Mouse (Mus musculus) adrenal gland, adult 18-20 months (tissue): Measurements from ENCODE around the gene Txnrd3. TPM values are rescaled to one million over a fixed set of nuclear protein-coding genes. Genes with fewer than 3 reads are reported as not detected.
A peak's percentile ranks its signal among the peaks of the same experiment; 100 is the strongest.

Experiments
- DNase-seq, 2 experiments: peaks; one replicate each; pipeline ENCODE4 v3.0.0; 2021 to 2022; ENCODE audit warnings: low spot score in 2 of 2
- long read RNA-seq, 2 experiments: library from polyadenylated mRNA; stranded (forward); transcript quantifications; one replicate each; pipeline ENCODE4 v2.0.0; 2021
- total RNA-seq, 2 experiments: library from RNA; stranded (reverse); gene quantifications; 1 replicate in 1 of 2; 2 replicates in 1 of 2; pipeline ENCODE4 v1.2.3; 2021

Txnrd3 gene
- 10 to 100 TPM; 10.2 to 10.7 TPM for total RNA-seq
- long read RNA-seq, experiment 1, transcript Txnrd3-201 (16 exons, 2,836 nt) = major isoform, 12 of 12 reads
- long read RNA-seq, experiment 1, partial matches to known transcripts = 0 of 12 reads
- long read RNA-seq, experiment 1, other reads (novel, unspliced or antisense) = 0 of 12 reads
- long read RNA-seq, experiment 2, transcript Txnrd3-201 (16 exons, 2,836 nt) = major isoform, 33 of 37 reads
- long read RNA-seq, experiment 2, partial matches to known transcripts = 1 of 37 reads
- long read RNA-seq, experiment 2, other reads (novel, unspliced or antisense) = 3 of 37 reads

DNA sequence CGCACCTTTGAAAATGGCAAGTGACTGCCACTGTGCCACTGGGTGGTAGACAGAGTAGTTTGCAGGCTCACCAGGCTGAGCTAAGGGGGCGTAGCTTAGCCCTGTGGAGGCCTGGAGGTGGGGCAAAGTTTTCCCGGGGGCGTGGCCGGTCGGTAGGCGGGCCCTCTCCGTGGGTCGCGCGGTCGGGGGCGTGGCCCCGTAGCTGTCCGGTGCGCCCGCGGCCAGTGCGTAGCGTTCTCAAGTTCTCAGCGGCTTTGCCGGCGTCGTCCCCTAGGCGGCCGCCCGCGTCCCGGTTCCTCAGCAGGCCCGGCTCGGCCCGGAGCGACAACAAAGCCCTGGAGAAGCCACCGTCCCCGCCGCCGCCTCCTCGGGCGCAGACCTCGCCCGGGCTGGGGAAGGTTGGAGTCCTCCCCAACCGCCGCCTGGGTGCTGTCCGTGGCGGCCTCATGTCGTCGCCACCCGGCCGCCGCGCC, at the start of gene Txnrd3:
TSS of gene Txnrd3 (plus strand) at position 191 of the 473 bp plus-strand sequence.
- peak; percentile 95 to 96 for DNase-seq

DNA sequence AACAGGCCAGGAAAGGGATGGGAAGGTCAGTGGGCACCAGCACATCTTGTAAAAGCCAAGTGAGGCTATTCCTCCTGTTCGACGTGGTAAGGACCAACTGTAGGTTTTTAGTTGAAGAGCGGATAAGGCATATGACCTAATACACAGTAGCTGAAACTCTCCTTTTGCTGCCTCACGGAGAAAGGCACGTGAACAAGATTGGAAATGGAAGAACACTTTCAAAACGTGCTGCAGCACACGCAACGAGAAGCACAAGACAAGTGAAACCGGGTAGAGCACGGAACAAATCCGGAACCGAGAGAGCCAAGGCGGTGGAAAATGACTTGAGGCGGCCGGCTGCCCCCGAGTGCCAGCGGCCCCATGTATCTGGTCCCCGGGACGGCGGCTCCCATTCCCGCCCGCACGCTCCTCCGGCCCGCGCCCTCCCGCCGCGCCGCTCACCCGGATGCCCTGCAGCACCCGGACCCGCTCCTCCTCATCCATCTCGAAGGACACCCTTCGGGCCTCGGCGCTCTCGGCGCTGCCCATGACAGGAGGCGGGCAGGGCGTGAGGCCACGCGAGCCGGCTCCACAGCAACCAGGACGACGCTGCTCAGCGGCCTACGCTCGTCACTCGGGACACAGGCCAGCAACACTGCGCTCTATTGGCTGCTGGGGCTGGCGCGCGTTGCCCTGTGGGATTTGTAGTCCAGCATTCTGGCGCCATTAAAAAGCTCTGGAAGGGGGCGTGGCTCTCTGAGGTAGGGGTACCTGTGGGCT, 48.6 kb upstream of the Txnrd3 start, which contains the start of gene Chchd6:
TSS of gene Chchd6 (minus strand) at position 635 of the 759 bp plus-strand sequence.
- peak; percentile 92 to 93 for DNase-seq

DNA sequence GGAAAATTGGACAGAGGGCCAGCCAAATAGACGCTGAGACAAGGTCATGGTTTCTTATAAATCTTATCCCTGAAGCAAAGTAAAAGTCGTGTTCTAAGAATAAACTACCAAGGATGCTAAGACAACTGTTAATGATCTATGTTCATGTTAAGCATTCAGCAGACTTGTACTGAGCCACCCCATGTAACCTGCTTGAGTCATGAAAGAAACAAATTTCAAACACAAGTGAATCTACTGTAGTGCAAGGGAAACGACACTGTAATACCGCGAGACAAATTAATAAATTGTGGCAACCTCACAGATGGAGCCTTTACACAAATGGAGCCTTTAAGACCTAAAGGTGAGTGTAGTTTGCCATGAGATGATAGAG, 48.0 kb upstream of the Txnrd3 start:
- no peak for DNase-seq

DNA sequence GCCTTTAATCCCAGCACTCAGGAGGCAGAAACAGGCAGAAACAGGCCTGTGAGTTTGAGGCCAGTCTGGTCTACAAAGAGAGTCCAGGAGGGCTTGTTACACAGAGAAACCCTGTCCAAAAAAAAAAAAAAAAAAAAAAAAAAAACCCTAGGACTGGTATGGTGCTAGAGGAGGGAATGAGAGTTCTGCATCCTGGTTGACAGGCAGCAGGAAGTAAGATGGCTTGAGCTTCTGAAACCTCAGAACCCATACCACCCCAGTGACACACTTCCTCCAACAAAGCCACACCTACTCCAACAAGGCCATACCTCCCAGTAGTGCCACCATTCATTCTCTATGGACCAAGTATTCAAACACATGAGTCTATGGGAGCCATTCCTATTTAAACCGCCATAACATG, 47.3 kb upstream of the Txnrd3 start:
- no peak for DNase-seq

DNA sequence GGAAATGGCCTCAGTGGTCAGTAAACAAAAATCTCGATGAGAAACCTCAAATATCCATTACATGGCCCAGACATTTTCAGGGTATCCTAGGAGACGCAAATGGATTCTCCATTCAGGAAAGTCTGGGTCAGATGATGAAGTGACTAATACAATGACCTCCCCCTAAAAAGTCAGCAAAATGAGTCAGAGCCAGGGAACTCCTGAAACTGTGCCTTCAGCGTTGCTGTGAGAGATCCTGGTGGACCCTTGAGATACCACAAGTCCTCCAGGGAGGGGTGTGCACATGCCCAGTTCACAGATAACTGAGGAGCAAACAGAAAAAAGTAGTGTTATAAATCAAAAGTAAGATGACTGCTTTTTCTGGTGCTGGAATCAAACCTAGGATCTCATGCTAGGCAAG, 37.7 kb upstream of the Txnrd3 start:
- DNase-seq = peak in 1 of 2 experiments; percentile 22

DNA sequence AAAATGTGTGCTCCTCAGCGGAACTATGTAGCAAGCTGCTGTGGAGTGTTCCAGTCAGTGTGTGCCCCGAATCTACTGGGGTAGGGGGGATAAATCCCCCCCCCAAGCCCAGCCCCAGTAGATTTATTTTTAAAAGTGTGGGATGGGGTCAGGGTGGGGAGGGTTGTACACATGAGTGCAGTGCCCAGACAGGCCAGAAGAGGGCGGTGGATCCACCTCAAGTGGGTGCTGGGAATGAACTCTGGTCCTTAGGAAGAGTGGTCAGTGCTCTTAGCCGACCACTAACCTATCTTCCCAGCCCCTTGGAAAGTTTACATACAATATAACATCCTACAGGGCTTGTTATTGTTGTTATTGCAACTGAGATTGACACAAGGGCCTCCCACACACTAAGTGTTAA, 35.8 kb upstream of the Txnrd3 start:
- no peak for DNase-seq

DNA sequence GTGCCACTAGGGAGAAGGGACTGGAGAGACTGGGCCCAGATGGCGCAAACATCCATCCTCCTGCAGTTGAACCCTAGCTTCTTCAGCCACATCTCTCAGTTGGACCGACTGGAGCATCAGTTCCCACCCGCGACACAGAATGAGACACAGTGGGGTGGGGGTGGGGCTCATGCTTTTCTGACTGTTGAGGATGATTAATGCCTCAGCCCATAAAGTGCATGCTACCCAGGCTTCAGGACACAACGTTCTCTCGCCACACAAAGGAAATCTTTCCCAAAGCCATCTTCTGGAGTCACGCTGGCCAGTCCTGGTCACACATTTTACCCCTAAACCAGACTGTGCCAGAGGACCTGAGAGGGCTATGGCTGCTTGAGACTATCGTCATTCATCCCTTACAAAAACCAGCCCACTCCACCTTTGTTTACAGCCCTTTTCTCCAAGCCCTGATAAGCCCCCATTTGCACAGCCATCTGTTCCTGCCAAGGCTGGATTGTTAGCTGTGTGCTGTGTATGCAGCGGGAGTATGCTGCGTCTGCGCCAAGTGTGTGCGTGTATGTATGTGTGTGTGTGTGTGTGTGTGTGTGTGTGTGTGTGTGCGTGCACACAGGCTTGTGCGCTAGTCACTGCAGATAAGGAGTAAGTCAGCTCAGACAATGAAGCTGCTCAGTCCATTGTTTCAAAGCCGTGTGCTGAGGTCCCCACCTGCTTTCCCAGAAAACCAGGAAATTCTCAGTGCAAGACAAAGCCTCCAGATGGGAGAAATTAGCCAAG, 30.3 kb upstream of the Txnrd3 start:
- no peak for DNase-seq

DNA sequence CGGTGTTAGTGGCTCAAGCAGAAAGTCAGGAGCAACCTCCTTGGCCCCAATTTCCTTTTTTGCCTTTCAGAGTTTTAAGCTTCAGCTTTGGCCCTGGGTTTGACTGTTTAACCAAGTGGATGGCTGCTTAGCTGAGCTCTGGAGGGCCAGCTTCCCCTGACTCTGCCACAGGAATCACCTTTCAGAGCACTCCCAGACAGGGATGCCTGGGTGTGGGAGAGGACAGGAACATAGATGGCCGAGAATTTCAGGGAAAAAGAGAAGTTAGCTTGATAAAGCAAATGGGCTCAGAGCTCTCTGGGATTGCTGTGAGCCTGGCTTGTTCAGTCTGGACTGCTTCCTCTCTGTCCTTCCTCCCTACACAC, 29.7 kb upstream of the Txnrd3 start:
- DNase-seq = no peak

DNA sequence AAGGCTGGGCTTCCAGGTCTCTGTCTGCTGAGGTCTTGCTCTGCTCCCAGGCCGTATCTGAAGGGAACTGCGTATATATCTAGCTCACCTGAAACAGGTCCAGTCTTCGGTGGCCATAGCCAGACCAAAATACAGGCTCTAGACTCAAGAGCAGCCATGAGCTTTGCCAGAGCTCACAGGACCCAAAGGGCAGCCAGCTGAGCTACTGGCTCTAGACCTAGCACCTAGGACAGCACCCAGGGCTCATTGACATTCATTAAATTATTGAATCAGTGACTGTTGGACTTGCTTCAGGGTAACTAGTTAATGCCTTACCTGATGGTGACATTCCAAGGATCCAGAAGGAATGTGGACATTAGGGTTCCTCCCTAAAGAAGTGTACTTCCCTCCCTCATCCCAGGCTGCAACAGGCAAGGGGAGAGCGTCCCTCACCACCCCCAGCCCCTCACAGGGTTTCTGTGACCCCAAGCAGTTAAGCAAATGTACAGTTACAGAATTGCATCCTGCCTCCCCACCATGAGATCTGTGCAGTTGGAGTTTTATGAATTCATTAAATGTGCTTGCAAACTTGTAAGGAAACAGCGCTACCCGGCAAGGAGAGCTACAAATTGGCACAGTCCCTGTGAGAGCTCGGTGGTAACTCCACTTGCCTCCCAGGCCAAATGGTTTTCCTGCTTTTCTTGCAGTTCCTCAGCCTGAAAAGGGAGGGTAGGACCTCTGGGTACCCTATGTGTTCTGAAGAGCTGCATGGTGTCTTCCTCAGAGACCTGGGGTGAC, 29.0 kb upstream of the Txnrd3 start:
- DNase-seq = no peak

DNA sequence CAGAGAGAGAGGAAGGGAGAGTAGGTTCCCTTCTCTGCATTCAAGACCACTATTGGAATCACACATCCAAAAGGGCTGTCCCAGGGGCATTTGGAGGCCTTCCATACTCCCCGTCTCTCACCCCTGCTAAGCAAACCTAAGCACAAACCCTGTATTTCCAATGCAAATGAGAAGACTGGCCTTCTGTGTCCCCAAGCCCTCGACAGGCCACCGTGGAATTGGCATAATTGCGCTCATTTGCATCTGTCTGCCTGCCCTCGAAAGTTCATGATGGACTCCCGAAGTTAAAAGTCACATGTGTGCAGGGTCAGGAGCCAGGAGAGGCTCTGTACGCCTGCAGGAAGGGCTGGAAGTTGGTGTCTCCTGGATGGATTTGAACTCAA, 28.4 kb upstream of the Txnrd3 start:
- no peak for DNase-seq

DNA sequence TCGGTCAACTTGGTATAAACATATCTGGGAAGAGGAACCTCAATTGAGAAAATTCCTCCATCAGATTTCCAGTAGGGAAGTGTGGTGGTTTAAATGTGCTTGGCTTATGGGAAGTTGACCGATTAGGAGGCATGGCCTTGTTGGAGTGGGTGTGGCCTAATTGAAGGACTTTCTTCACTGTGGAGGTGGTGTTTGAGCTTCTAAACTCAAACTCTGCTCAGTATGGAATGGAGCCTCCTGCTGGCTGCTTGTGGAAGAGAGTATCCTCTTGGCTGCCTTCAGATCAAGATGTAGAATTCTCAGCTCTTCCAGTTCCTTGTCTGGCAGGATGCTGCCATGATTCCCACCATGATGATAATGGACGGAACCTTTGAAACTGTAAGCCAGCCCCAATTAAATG, 21.1 kb upstream of the Txnrd3 start:
- no peak for DNase-seq

DNA sequence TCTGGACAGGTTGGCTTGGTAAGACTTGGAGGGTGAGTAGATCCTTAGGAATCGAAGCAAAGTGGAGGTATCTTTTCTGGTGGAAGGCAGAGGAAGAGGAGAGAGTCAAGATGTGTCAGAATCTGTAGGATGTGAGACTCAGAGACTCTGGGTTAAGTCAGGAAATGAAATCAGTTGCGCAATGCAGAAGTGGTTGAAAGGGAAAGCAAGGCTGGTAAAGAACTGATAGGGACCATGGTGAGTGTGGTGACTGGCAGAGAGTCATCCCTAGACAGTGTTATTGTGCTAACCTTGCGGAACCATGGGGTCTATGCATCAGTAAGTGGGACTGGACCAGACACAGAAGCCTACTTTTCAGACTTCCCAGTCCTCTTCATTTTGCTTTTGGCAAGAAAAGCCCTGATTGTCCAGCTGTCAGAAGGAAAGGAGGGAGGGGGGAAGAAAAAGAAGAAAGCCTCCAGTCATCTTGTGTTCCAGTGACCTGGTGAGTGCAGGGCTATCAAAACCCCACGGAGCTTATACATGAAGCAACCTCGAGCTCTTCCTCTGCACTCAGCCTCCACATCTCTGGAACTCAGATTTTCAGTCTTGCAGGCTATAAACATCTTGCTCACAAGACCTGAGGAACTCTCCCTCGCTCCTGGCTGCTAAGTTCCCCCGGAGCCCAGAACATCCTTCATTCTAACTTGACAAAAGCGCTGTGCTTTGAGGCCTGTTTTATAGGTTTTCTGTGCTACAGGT, 15.6 kb upstream of the Txnrd3 start:
- DNase-seq = no peak

DNA sequence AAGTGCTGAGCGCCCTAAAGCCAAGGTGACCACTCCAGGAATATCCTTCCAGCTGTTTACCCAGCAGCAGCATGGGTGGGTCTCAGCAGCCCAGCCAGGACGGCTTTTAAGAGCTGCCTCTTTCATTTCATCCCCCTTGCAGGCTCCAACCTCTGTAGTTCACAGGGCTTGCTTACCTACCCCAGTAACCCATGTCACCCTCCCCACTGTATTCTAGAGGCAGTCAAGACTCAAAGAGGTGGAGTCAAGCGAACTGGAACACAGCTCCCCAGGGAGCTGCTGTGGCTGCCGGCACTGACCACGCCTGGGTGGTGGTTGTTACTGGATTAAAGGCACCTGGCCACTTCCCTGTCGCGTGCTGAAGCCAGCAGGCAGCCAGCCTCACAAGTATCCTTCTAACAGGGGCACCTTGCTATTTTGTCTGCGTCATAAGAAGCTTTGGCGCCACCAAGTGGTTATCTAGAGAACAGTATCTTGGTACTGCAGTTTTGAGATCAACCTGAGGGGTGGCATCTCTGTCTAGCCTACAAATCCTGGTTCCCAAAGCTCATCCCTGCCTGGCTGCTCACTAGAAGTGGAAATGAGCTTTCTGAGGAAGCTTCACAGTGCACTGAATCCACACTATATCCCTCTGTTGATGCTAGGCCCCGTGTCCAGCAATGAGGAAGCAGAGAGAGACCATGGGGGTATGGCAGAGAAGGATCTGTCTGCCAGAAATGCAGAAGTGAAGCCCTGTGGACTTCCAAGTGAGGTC, 11.8 kb upstream of the Txnrd3 start:
- peak; percentile 63 to 73 for DNase-seq

DNA sequence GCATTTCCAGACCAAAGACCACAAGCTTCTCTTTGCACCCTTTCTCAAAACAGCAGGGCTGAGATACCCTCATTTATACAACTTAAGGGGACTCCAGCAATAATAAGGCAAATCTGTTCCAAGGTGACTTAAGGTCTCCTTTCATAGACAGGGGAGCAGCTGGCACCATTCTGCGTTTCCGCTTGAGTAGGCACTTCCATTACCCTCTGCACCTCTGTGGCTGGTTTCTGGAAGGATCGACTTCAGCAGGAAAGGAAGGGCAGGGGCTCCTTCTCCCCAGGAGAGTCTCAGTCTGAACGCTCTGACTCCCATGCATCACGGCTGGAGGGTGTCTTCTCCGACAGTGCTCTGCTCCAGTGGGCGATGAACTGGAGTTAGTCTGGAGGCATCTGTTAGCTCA, 10.7 kb upstream of the Txnrd3 start:
- no peak for DNase-seq

DNA sequence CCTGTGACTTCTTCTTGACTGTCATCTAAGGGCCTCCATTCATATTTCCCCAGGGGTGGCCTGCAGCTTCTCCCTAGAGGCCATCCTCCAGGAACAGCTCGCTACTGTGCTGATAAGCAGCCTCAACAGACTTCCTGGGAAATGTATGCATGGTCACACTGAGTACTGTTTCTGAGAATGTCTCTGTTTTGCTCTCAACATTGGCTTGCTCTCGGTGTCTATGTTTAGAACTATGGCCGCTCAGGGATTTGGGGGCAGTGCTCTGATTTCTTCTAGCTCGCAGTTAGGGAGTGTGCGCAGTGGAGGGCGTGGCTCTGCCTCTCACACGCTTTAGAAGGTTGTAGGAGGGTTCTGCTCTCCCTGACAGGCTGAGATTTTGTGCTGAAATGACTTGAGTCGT, 9.4 kb upstream of the Txnrd3 start:
- no peak for DNase-seq

DNA sequence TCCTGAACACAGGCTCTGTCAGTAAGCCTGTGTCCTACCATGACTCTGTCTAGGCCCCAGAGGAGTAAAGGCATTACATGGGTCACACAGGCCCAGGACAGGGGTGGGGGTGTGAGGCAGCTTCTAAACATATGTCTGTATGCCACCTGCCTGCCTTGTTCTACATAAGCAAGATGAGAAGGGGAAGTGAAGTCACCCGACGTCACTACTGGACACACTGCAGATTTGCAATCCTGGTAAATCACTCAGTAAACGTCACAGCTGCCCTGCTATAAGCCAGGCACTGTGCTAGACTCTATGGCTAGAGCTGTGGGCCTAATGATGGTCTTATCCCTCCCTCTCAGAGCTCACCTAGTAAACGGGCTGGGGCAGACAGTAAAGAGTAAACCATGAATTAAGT, 5.8 kb upstream of the Txnrd3 start:
- no peak for DNase-seq

DNA sequence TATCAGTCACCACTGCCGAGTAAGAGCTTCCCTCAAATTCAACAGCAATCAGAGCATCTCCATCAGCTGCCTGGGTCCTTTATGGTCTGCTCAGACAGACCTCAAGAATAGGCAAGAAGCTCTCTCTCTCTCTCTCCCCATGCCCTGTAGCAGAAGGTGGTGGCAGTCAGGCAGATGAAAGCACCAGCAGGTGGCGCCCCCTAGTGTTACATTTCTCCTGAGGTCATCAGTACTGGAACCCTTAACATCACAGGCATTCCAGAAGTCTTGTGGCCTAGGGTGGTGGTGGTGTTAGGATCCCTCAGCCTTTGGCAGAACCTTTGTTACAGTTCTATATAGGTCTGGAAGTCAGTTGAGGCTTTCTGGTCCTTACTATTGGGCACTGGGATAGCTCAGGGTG, 4.8 kb upstream of the Txnrd3 start:
- DNase-seq = peak in 1 of 2 experiments; percentile 28

DNA sequence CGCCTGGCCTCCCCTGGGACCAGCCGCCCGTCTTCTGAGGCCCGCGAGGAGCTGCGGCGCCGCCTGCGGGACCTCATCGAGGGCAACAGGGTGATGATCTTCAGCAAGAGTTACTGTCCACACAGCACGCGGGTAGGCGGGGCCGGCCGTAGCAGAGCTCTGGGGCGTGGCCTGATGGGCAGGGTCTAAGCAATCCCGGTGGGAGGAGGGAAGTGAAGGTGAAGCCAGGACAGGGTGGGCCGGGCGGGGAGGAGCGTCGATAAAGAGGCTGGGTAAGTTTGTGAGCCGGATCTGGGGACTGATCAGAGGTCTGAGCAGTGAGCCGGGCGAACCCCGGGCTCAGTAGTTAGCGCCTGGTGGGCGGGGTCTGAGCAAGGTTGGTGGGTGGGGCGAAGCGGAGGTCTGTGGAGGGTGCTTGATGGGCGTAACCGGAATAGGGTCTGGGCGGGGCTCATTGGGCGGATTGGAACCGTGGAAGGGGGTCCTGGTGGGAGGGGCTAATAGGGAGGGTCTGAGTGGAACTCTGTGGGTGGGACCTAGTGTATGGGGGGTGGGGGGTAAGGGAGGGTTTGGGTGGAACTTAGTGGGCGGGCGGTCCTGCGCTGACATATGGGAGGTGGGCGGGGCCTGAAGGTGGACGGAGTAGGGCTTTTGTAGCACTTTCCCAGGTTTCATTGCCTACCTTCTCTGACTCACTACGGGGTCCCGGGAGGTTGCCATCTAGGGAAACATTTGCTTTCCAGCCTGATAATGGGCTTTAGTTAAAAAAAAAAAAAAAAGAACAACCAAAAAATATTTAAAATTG, 685 bp downstream of the Txnrd3 start:
- DNase-seq = peak; percentile 87 to 90

DNA sequence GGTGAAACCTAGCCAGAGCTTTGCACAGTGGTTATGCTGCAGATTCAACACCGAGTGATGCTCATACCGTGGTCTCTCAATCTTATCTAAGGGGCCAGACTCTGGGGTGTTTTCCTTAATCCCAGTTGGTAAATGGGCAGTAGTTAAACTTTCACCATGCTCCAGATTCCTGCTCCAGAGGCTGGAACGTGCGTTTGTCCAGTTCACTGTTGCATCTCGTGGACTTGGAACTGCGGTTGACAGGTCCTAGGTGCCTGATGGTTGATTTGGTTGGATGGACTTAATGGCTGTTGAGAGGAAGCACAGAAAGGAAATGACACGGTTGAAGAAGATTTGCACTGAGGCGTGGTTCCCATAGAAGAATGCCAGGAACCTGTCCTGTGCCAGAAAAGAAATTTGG, 6.1 kb downstream of the Txnrd3 start:
- DNase-seq = no peak
